Mouse (Mus musculus): Measurements from ENCODE around the gene Gramd1b. TPM values are rescaled to one million over a fixed set of nuclear protein-coding genes. Genes with fewer than 3 reads are reported as not detected.

Gramd1b gene
- polyA plus RNA-seq, 1 experiment from 2014 or later = 2.9 TPM

DNA sequence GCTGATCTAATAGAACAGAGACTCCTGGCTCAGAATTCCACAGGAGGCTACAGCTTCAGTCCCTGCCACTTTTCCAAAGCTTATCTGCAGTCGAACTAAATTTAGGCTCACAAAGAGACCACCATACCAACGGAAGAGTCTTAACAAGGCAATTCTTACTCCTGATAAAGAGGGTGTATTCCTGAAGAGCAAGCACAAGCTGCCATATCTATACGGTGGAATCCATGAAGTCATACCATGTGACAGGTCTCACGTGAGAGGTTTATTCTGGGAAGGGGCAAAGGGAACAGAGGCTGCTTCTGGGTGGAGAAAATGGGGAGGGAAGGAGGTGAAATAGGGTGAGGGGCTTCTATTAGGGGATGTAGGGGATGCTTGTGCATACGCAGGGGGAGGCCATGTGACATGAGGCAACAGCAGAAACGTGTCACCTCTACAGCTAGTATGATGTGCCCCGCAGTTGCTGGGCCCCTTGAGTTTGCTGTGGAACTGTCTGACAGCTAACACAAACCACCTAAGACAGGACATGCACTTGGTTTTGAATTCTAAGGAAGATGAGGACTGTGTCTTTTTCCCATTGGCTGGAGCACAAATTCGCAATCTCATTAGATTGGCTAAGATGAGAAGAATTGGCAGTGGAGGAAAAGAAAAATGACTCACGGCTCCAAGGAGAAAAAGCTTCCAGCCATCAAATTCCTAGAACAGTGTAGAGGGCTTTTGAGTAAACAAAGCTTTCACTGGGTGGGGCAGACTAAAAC, 52.9 kb downstream of the Gramd1b start:
- no peaks in the 10 kb centered on the region for H3K9me3 ChIP-seq (replicated peaks; ENCODE audit: control insufficient read depth, low read length)
- ATAC-seq (replicated peaks; ENCODE audit: insufficient number of reproducible peaks, low FRiP score, low TSS enrichment, low read depth) (no peak), DNase-seq (ENCODE audit: low spot score) (no peak)
- H3K27me3 ChIP-seq (ENCODE audit: control insufficient read depth, insufficient read depth, low read length) = no peaks in the 10 kb centered on the region
- WGBS = 84% methylated on average over 9 of the region's 9 CpGs
- no peaks in the 10 kb centered on the region for H3K4me1 ChIP-seq (ENCODE audit: control insufficient read depth, insufficient read depth, low read length)
- no peaks in the 10 kb centered on the region for H3K36me3 ChIP-seq (replicated peaks; ENCODE audit: control insufficient read depth, insufficient read depth, low read depth, low read length)
- H3K9ac ChIP-seq (replicated peaks; ENCODE audit: low read length) = no peak overlapping the region
- no peak overlapping the region for H3K4me2 ChIP-seq (ENCODE audit: low read depth, low read length)
- H3K4me3 ChIP-seq (ENCODE audit: low read depth, low read length) = no peak overlapping the region
- H3K27ac ChIP-seq (replicated peaks; ENCODE audit: low read depth, low read length) = no peak overlapping the region

DNA sequence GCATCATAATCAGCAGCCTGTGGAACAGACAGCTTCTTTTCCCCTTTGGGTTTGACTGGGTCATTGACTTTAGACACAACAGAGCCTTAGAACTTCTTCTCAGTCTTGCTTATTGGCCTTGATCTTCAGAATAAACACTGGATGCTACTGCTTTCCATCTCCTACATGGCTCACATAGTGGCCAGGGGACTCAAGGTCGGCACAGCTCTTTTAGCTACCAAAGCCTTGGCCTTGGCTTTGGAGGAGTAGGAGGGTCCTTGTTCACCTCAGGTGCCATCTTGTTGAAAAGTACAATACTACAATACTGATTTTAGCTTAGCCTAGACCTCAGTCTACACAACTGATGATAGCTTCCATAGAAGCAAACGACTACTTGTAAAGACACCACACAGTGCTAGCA, 53.6 kb downstream of the Gramd1b start:
- H3K4me2 ChIP-seq (ENCODE audit: low read depth, low read length) = no peak overlapping the region
- no peaks in the 10 kb centered on the region for H3K27me3 ChIP-seq (ENCODE audit: control insufficient read depth, insufficient read depth, low read length)
- no peak for ATAC-seq (replicated peaks; ENCODE audit: insufficient number of reproducible peaks, low FRiP score, low TSS enrichment, low read depth)
- H3K9ac ChIP-seq (replicated peaks; ENCODE audit: low read length) = no peak overlapping the region
- H3K27ac ChIP-seq (replicated peaks; ENCODE audit: low read depth, low read length) = no peak overlapping the region
- no peak for DNase-seq (ENCODE audit: low spot score)
- H3K4me3 ChIP-seq (ENCODE audit: low read depth, low read length) = no peak overlapping the region
- no peaks in the 10 kb centered on the region for H3K36me3 ChIP-seq (replicated peaks; ENCODE audit: control insufficient read depth, insufficient read depth, low read depth, low read length)
- no peaks in the 10 kb centered on the region for H3K9me3 ChIP-seq (replicated peaks; ENCODE audit: control insufficient read depth, low read length)
- no peaks in the 10 kb centered on the region for H3K4me1 ChIP-seq (ENCODE audit: control insufficient read depth, insufficient read depth, low read length)
- WGBS = 88% methylated on average over 2 of the region's 2 CpGs

DNA sequence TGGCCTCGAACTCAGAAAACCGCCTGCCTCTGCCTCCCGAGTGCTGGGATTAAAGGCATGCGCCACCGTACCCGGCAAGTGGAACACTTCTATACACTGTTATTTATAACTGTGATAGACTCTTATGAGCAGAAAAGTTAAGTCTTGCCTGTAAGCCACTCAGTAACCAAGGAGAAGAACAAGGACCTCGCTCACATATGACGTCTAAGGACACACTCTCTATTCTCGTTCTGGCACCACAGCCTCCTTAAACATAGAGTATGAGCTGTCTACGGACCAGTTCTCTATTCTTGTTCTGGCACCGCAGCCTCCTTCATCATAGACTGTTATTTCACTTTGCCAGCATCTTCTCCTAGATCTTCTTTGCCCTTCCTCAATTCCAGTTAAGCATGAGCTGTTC, 55.1 kb downstream of the Gramd1b start:
- no peaks in the 10 kb centered on the region for H3K27me3 ChIP-seq (ENCODE audit: control insufficient read depth, insufficient read depth, low read length)
- DNase-seq (ENCODE audit: low spot score) (no peak), ATAC-seq (replicated peaks; ENCODE audit: insufficient number of reproducible peaks, low FRiP score, low TSS enrichment, low read depth) (no peak)
- 91% methylated on average over 11 of the region's 11 CpGs for WGBS
- H3K36me3 ChIP-seq (replicated peaks; ENCODE audit: control insufficient read depth, insufficient read depth, low read depth, low read length) = no peaks in the 10 kb centered on the region
- no peak overlapping the region for H3K4me2 ChIP-seq (ENCODE audit: low read depth, low read length)
- H3K4me1 ChIP-seq (ENCODE audit: control insufficient read depth, insufficient read depth, low read length) = no peaks in the 10 kb centered on the region
- H3K9me3 ChIP-seq (replicated peaks; ENCODE audit: control insufficient read depth, low read length) = no peaks in the 10 kb centered on the region
- no peak overlapping the region for H3K27ac ChIP-seq (replicated peaks; ENCODE audit: low read depth, low read length)
- H3K9ac ChIP-seq (replicated peaks; ENCODE audit: low read length) = no peak overlapping the region
- H3K4me3 ChIP-seq (ENCODE audit: low read depth, low read length) = no peak overlapping the region

DNA sequence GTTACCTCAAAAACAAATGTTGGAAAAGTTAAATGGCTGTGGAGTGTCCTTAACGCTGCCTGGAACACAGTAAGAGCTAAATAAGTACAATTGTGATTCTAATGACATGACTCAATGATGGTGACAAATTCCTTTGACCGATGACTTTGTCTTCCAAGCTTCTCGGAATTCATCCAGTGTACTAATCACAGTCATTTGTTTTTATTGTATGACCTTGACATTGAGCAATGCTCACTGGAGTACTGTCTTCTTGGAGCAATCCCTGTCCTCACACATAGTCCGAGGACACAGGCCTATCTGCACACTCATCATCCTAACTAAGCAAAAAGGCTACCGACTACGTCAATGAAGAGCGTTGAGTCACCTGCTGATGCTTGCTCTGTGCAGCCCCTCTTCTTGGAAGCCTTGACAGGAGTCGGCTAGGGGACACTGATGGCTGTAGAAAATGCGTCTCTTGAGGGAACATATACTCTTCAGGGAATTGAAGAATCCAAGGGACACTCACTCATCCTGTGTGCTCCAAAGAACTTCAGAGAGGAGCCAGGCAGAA, 58.1 kb downstream of the Gramd1b start:
- no peak for DNase-seq (ENCODE audit: low spot score)
- H3K36me3 ChIP-seq (replicated peaks; ENCODE audit: control insufficient read depth, insufficient read depth, low read depth, low read length) = no peaks in the 10 kb centered on the region
- WGBS = 92% methylated on average over 9 of the region's 9 CpGs
- no peaks in the 10 kb centered on the region for H3K27me3 ChIP-seq (ENCODE audit: control insufficient read depth, insufficient read depth, low read length)
- no peak overlapping the region for H3K4me3 ChIP-seq (ENCODE audit: low read depth, low read length)
- no peak overlapping the region for H3K27ac ChIP-seq (replicated peaks; ENCODE audit: low read depth, low read length)
- no peak overlapping the region for H3K4me2 ChIP-seq (ENCODE audit: low read depth, low read length)
- no peak for ATAC-seq (replicated peaks; ENCODE audit: insufficient number of reproducible peaks, low FRiP score, low TSS enrichment, low read depth)
- no peaks in the 10 kb centered on the region for H3K4me1 ChIP-seq (ENCODE audit: control insufficient read depth, insufficient read depth, low read length)
- H3K9me3 ChIP-seq (replicated peaks; ENCODE audit: control insufficient read depth, low read length) = no peaks in the 10 kb centered on the region
- no peak overlapping the region for H3K9ac ChIP-seq (replicated peaks; ENCODE audit: low read length)

DNA sequence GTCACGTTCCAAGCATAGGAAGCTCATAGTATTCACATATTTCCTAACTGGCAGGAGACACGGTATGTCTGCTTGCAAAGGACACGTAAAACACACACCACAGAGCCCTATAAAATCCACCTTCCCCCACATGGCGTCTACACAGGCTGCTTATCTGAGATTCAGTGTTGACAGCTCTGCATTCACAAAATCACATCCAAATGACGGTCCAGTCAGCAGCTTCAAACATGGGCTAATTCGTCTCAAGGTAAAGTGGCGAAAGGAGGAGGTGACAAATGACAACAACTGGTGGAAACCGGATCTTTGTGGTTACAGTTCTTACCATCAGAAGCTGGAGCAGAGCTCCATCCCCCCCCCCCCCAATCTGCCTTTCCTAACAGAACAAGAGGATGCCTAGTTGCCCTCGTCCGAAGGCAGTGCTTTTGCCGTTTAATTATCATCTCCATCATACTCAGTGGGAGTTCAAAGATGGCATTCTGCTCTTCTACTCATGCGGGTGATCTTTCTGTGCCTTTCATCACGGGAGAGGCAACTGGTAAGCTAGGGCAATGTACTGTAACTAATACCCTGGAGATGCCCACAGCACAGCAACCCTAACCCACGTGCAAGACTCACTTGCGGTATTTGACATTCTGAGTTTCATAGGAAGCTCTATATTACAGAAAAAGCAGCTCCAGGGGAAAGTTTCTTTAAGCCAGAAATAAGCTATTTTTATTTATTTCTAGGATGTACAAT, 61.6 kb downstream of the Gramd1b start:
- WGBS = 77% methylated on average over 15 of the region's 15 CpGs
- no peak overlapping the region for H3K27ac ChIP-seq (replicated peaks; ENCODE audit: low read depth, low read length)
- no peak overlapping the region for H3K4me3 ChIP-seq (ENCODE audit: low read depth, low read length)
- no peak overlapping the region for H3K9ac ChIP-seq (replicated peaks; ENCODE audit: low read length)
- no peaks in the 10 kb centered on the region for H3K27me3 ChIP-seq (ENCODE audit: control insufficient read depth, insufficient read depth, low read length)
- ATAC-seq (replicated peaks; ENCODE audit: insufficient number of reproducible peaks, low FRiP score, low TSS enrichment, low read depth) (no peak), DNase-seq (ENCODE audit: low spot score) (no peak)
- H3K9me3 ChIP-seq (replicated peaks; ENCODE audit: control insufficient read depth, low read length) = no peaks in the 10 kb centered on the region
- no peaks in the 10 kb centered on the region for H3K36me3 ChIP-seq (replicated peaks; ENCODE audit: control insufficient read depth, insufficient read depth, low read depth, low read length)
- no peaks in the 10 kb centered on the region for H3K4me1 ChIP-seq (ENCODE audit: control insufficient read depth, insufficient read depth, low read length)
- H3K4me2 ChIP-seq (ENCODE audit: low read depth, low read length) = no peak overlapping the region

DNA sequence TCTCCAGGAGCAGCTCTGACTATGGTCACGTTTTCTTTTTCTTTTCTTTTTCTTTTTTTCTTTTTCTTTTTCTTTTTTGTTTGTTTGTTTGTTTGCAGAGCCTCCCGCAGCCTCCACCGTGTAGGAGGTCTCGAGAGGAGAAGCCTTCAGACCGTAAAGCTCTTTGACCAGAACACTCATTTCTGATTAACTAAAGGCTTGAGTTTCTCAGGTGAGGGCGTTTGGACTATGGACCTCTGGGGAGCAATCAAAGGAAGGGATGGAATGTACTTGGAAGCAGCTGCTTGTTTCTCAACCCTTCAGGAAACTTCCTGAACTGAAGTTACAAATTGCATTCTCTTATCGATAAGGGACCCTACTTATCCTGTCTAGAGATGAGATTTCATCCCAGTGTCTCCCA, 64.4 kb downstream of the Gramd1b start:
- no peaks in the 10 kb centered on the region for H3K9me3 ChIP-seq (replicated peaks; ENCODE audit: control insufficient read depth, low read length)
- DNase-seq (ENCODE audit: low spot score) = no peak
- no peaks in the 10 kb centered on the region for H3K27me3 ChIP-seq (ENCODE audit: control insufficient read depth, insufficient read depth, low read length)
- no peaks in the 10 kb centered on the region for H3K36me3 ChIP-seq (replicated peaks; ENCODE audit: control insufficient read depth, insufficient read depth, low read depth, low read length)
- no peak overlapping the region for H3K4me3 ChIP-seq (ENCODE audit: low read depth, low read length)
- no peak overlapping the region for H3K4me2 ChIP-seq (ENCODE audit: low read depth, low read length)
- H3K9ac ChIP-seq (replicated peaks; ENCODE audit: low read length) = no peak overlapping the region
- no peak for ATAC-seq (replicated peaks; ENCODE audit: insufficient number of reproducible peaks, low FRiP score, low TSS enrichment, low read depth)
- no peak overlapping the region for H3K27ac ChIP-seq (replicated peaks; ENCODE audit: low read depth, low read length)
- 57% methylated on average over 7 of the region's 7 CpGs for WGBS
- H3K4me1 ChIP-seq (ENCODE audit: control insufficient read depth, insufficient read depth, low read length) = no peaks in the 10 kb centered on the region

DNA sequence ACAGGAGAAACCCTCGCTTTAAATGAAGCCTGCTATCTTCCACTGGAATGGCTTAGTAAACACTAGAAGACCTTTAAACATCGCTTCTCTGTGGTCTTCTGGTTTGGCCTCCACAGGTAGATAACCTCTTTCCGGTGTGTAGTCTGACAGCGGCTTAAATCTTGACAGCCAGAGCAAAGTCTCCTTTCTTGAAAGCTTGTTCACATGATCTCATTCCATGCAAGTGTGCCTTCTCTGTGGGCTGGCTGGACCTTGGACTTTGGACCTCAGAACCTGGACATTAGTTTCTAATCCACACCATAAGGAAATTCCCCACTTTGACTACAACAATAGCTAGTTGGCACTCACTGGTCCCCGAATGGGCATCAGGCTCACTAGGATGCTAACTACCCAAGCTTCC, 65.6 kb downstream of the Gramd1b start:
- Histone ChIP-seq H3K27ac (replicated peaks; ENCODE audit: low read depth, low read length) (no peak overlapping the region), H3K4me3 (ENCODE audit: low read depth, low read length) (no peak overlapping the region), H3K4me2 (ENCODE audit: low read depth, low read length) (no peak overlapping the region), H3K9me3 (replicated peaks; ENCODE audit: control insufficient read depth, low read length) (no peaks in the 10 kb centered on the region), H3K9ac (replicated peaks; ENCODE audit: low read length) (no peak overlapping the region), H3K4me1 (ENCODE audit: control insufficient read depth, insufficient read depth, low read length) (no peaks in the 10 kb centered on the region), H3K27me3 (ENCODE audit: control insufficient read depth, insufficient read depth, low read length) (no peaks in the 10 kb centered on the region), H3K36me3 (replicated peaks; ENCODE audit: control insufficient read depth, insufficient read depth, low read depth, low read length) (no peaks in the 10 kb centered on the region)
- WGBS = 85% methylated on average over 5 of the region's 5 CpGs
- no peak for ATAC-seq (replicated peaks; ENCODE audit: insufficient number of reproducible peaks, low FRiP score, low TSS enrichment, low read depth)
- no peak for DNase-seq (ENCODE audit: low spot score)

DNA sequence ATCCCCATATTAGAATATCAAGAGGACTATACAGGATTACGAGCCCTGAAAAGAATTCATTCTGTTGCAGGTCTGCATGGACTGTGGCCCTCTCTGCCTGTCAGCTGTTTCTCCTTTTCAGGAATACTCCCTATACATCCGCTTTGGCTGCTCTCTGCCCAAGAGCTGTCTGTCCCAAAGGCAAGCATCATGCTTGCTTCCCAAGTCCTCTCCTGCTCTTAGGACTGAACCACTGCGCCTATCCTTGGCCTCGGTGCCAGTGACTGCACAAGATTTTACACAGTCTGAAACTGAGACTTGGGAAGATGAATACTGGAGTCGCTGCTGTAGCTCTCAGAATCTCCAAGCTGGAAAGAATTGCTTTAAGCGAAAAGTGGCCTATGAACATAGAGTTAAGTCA, 68.8 kb downstream of the Gramd1b start:
- Histone ChIP-seq H3K4me2 (ENCODE audit: low read depth, low read length) (no peak overlapping the region), H3K27me3 (ENCODE audit: control insufficient read depth, insufficient read depth, low read length) (no peaks in the 10 kb centered on the region), H3K36me3 (replicated peaks; ENCODE audit: control insufficient read depth, insufficient read depth, low read depth, low read length) (no peaks in the 10 kb centered on the region), H3K27ac (replicated peaks; ENCODE audit: low read depth, low read length) (no peak overlapping the region), H3K9ac (replicated peaks; ENCODE audit: low read length) (no peak overlapping the region), H3K9me3 (replicated peaks; ENCODE audit: control insufficient read depth, low read length) (no peaks in the 10 kb centered on the region), H3K4me1 (ENCODE audit: control insufficient read depth, insufficient read depth, low read length) (no peaks in the 10 kb centered on the region), H3K4me3 (ENCODE audit: low read depth, low read length) (no peak overlapping the region)
- no peak for DNase-seq (ENCODE audit: low spot score)
- no peak for ATAC-seq (replicated peaks; ENCODE audit: insufficient number of reproducible peaks, low FRiP score, low TSS enrichment, low read depth)
- WGBS = 82% methylated on average over 6 of the region's 6 CpGs

All from embryonic facial prominence, embryonic 11.5 days (tissue).